Mouse (Mus musculus) heart, postnatal 0 days (tissue): ENCODE data around the gene Cpeb4.

Experiments used
- CTCF ChIP-seq: IDR thresholded peaks from 2 replicates; pipeline ENCODE4 v1.5.1; 2016; ENCODE audit warnings: antibody characterized with exemption, control low read depth, low read depth
- EP300 ChIP-seq: IDR thresholded peaks from 2 replicates; pipeline ENCODE4 v1.6.1; 2016; ENCODE audit warnings: antibody characterized with exemption, low read depth

DNA sequence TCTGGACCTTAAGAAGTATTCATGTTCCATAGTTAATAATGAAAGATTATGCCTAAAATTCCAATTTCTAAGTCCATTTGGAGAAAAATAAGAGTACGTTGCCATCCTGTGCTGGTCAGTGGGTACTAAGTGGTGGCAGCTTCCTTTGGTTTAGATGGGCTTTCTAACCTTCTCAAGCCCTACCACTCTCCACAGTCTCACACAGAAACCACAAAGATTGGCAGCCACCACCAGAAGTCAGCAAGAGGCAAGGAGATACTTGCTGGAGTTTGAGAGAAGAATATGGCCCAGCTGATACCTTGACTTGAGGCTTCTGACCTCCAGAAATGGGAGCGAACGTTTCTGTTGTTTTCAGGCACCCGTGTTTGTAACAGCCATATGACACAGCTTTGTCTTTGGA, 34.3 kb upstream of the Cpeb4 start:
- TF ChIP-seq EP300: no peak
- TF ChIP-seq CTCF: no peak
